26 mouse cellular contexts compared by ENCODE assay signal in the genomic region with DNA sequence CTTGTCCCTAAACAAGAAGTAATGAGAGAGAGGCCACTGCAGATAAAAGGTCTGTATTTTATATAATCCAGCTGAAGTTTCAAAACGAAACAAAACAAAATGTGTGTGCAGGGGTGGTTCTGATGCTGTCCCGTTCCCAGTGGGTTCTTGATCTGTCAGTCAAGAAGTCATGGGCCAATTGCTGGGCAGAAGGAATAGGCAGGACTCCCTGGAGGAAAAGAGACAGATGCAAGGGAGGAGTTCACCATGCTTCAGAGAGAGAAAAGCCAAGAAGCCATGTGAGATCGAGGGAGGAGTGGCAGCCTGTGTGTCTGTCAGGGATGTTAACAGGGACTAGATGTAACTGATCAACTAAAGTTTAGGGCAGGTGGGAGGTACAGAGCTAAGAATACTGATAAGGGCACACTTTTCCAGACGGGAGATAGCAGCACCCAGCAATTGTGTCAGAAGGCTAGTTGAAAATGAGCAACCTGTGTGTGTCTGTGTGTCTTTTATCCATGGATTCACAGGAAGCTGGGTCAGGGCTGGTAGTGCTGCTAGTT. TPM values are rescaled to one million over a fixed set of nuclear protein-coding genes. Genes with fewer than 3 reads are reported as not detected.
DNase-seq lines count a peak whose midpoint lies in the region; ATAC-seq and TF ChIP-seq lines count a peak whose summit lies in the region.
"Had no signal": no experiment of that assay in that cellular context is flagged by ENCODE, and none has a peak within 500 bp of the region (broad histone marks: within the 10 kb centered on the region; RNA-seq: fewer than 3 reads in every experiment).

No protein-coding gene starts in this region.

- no peak overlapping the region for H3K27ac ChIP-seq in hindbrain, postnatal 0 days
- H3K27ac ChIP-seq in hindbrain, embryonic 16.5 days (ENCODE audit: low read depth, low read length) = no peak overlapping the region
- no peak overlapping the region for H3K27ac ChIP-seq in intestine, postnatal 0 days (ENCODE audit: low read depth, low read length)
- H3K27ac ChIP-seq: embryonic facial prominence, embryonic 12.5 days; forebrain, embryonic 13.5 days; gastrocnemius, adult 2 months; hindbrain, embryonic 14.5 days; left cerebral cortex, adult 2 months; midbrain, embryonic 15.5 days had no signal

- H3K4me3 ChIP-seq in hindbrain, postnatal 0 days (ENCODE audit: low read length) = no peak overlapping the region
- no peak overlapping the region for H3K4me3 ChIP-seq in hindbrain, embryonic 16.5 days (ENCODE audit: low read length)
- peak overlapping the region; percentile 36; the same call in 1 of the 2 replicates for H3K4me3 ChIP-seq in G1E (ENCODE audit: low read depth, low read length)
- no peak overlapping the region for H3K4me3 ChIP-seq in intestine, postnatal 0 days (ENCODE audit: low read depth, low read length)
- H3K4me3 ChIP-seq: embryonic facial prominence, embryonic 12.5 days; erythroblast, embryonic 14.5 days; forebrain, embryonic 13.5 days; gastrocnemius, adult 2 months; left cerebral cortex, adult 2 months; midbrain, embryonic 15.5 days had no signal

- no peaks in the 10 kb centered on the region for H3K36me3 ChIP-seq in hindbrain, postnatal 0 days (ENCODE audit: insufficient read depth, low read length)
- H3K36me3 ChIP-seq in hindbrain, embryonic 16.5 days (ENCODE audit: control insufficient read depth, insufficient read depth, low read length) = peaks cover 8% of the 10 kb centered on the region; the same call in 1 of the 2 replicates
- H3K36me3 ChIP-seq in G1E (replicated peaks) = no peaks in the 10 kb centered on the region
- no peaks in the 10 kb centered on the region; the same call in 1 of the 2 replicates for H3K36me3 ChIP-seq in intestine, postnatal 0 days (ENCODE audit: control insufficient read depth, insufficient read depth)

- 71% methylated on average over 4 of the region's 4 CpGs for WGBS in hindbrain, postnatal 0 days
- WGBS in hindbrain, embryonic 16.5 days = 79% methylated on average over 4 of the region's 4 CpGs
- 49% methylated on average over 4 of the region's 4 CpGs for WGBS in intestine, postnatal 0 days

- peak; percentile 57 for DNase-seq in hindbrain, postnatal 0 days (ENCODE audit: low spot score)
- DNase-seq in G1E (ENCODE audit: low spot score) (peak; percentile 16), adipocyte (ENCODE audit: low spot score) (peak; percentile 91)
- no peak for DNase-seq in adrenal gland, postnatal 14 days
- no peak for DNase-seq in right cerebral cortex, postnatal 10 days (ENCODE audit: low spot score in 2 of 2)
- DNase-seq: B cell, adult 2 months; cerebellum, adult 8-10 months; gastrocnemius, adult 2 months; heart, postnatal 4 days; kidney, adult 11 months; layer of hippocampus, adult 9-11 months; left cerebral cortex, postnatal 4 days; lung, adult 2 months; lung, postnatal 14 days; thymus, adult 18-20 months; thymus, postnatal 4 days had no signal

- no peak overlapping the region for H3K9ac ChIP-seq in hindbrain, postnatal 0 days (replicated peaks; ENCODE audit: low read length)
- H3K9ac ChIP-seq in hindbrain, embryonic 16.5 days (ENCODE audit: low read depth, low read length) = no peak overlapping the region
- H3K9ac ChIP-seq in intestine, postnatal 0 days (ENCODE audit: low read depth, low read length) = no peak overlapping the region
- H3K9ac ChIP-seq: embryonic facial prominence, embryonic 12.5 days; forebrain, embryonic 13.5 days; hindbrain, embryonic 14.5 days; midbrain, embryonic 15.5 days had no signal

- no peaks in the 10 kb centered on the region for H3K27me3 ChIP-seq in hindbrain, postnatal 0 days (ENCODE audit: insufficient read depth, low read length)
- H3K27me3 ChIP-seq in hindbrain, embryonic 16.5 days (replicated peaks; ENCODE audit: control insufficient read depth, insufficient read depth, low read length) = no peaks in the 10 kb centered on the region
- H3K27me3 ChIP-seq in G1E (ENCODE audit: insufficient read depth, low read length) = no peaks in the 10 kb centered on the region
- H3K27me3 ChIP-seq in intestine, postnatal 0 days (replicated peaks; ENCODE audit: control insufficient read depth, insufficient read depth, low read length) = no peaks in the 10 kb centered on the region
- H3K27me3 ChIP-seq: CH12.LX; embryonic facial prominence, embryonic 12.5 days; forebrain, embryonic 13.5 days; midbrain, embryonic 15.5 days had no signal

- no peaks in the 10 kb centered on the region for H3K4me1 ChIP-seq in hindbrain, postnatal 0 days (ENCODE audit: insufficient read depth, low read length)
- H3K4me1 ChIP-seq in hindbrain, embryonic 16.5 days (ENCODE audit: control insufficient read depth, insufficient read depth, low read depth, low read length) = peaks cover 2% of the 10 kb centered on the region; the same call in 1 of the 2 replicates
- peaks cover 11% of the 10 kb centered on the region for H3K4me1 ChIP-seq in G1E (ENCODE audit: insufficient read depth, low read depth, low read length)
- H3K4me1 ChIP-seq in intestine, postnatal 0 days (replicated peaks; ENCODE audit: control insufficient read depth, insufficient read depth, low read length) = no peaks in the 10 kb centered on the region
- H3K4me1 ChIP-seq: embryonic facial prominence, embryonic 12.5 days; forebrain, embryonic 13.5 days; midbrain, embryonic 15.5 days had no signal

- no peaks in the 10 kb centered on the region for H3K9me3 ChIP-seq in hindbrain, postnatal 0 days (ENCODE audit: low read length)
- H3K9me3 ChIP-seq in hindbrain, embryonic 16.5 days (ENCODE audit: control insufficient read depth, low read length) = no peaks in the 10 kb centered on the region
- H3K9me3 ChIP-seq in G1E (replicated peaks) = no peaks in the 10 kb centered on the region
- no peaks in the 10 kb centered on the region for H3K9me3 ChIP-seq in intestine, postnatal 0 days (ENCODE audit: control insufficient read depth)
- H3K9me3 ChIP-seq: embryonic facial prominence, embryonic 12.5 days; forebrain, embryonic 13.5 days; midbrain, embryonic 15.5 days had no signal

- no peak overlapping the region for H3K4me2 ChIP-seq in hindbrain, postnatal 0 days (ENCODE audit: low read depth, low read length)
- no peak overlapping the region for H3K4me2 ChIP-seq in hindbrain, embryonic 16.5 days (ENCODE audit: low read length)
- H3K4me2 ChIP-seq in intestine, postnatal 0 days (replicated peaks; ENCODE audit: low read depth) = no peak overlapping the region
- H3K4me2 ChIP-seq: embryonic facial prominence, embryonic 12.5 days; forebrain, embryonic 13.5 days; hindbrain, embryonic 14.5 days; liver, embryonic 11.5 days; midbrain, embryonic 15.5 days had no signal

- no peak for TF ChIP-seq CTCF in hindbrain, postnatal 0 days (IDR thresholded peaks at IDR 0.05; ENCODE audit: low read depth)
- TF ChIP-seq CTCF in G1E (IDR thresholded peaks at IDR 0.05; ENCODE audit: low read depth, low read length) = no peak
- no peak for TF ChIP-seq CTCF in intestine, postnatal 0 days (IDR thresholded peaks at IDR 0.05; ENCODE audit: low read depth)

- peak; percentile 46 for ATAC-seq in hindbrain, postnatal 0 days
- ATAC-seq in hindbrain, embryonic 16.5 days = no peak
- peak; percentile 88 for ATAC-seq in G1E (ENCODE audit: extremely low read depth, insufficient number of reproducible peaks, low FRiP score, poor library complexity, severe bottlenecking)
- peak; percentile 51 for ATAC-seq in intestine, postnatal 0 days
- ATAC-seq: forebrain, embryonic 13.5 days; midbrain, embryonic 15.5 days had no signal

RNA-seq across cellular contexts. Expression of a gene that starts 54.8 kb away (rescaled TPM):
- 88.1 and 89.8 TPM in 2 replicates for total RNA-seq in hindbrain, postnatal 0 days (2014; rRNA removed)
- polyA plus RNA-seq in hindbrain, postnatal 0 days (2015; fragmentation: Nextera tagmentation; extraction: Ambion mirVana) = 67.2 and 70.9 TPM in 2 replicates
- 70.0 and 73.8 TPM in 2 replicates for polyA plus RNA-seq in hindbrain, embryonic 16.5 days (2015; fragmentation: Nextera tagmentation; extraction: Ambion mirVana)
- total RNA-seq in G1E (2014; fragmentation: Nextera tagmentation) (1.3 and 1.7 TPM in 2 replicates), G1E (2017) (1.5 and 1.6 TPM in 2 replicates)
- 0.06 and 0.20 TPM in 2 replicates for polyA plus RNA-seq in G1E (2012)
- 28.0 and 30.5 TPM in 2 replicates for polyA plus RNA-seq in intestine, postnatal 0 days (2015; fragmentation: Nextera tagmentation; extraction: Ambion mirVana)
- 30.0 and 33.0 TPM in 2 replicates for total RNA-seq in adrenal gland, postnatal 14 days (2021)
- polyA plus RNA-seq: erythroblast, embryonic 14.5 days had no signal

Comparison
In these comparisons a context has a peak if more than half of its experiments do, and no peak if none do; other contexts are left out.
1. DNase-seq: peak in hindbrain, postnatal 0 days (single experiment), G1E (single experiment) and adipocyte (single experiment); none in adrenal gland, postnatal 14 days (single experiment) and right cerebral cortex, postnatal 10 days (0 of 2).
2. RNA of a gene that starts 54.8 kb away (polyA plus RNA-seq): 70.0 to 73.8 TPM in hindbrain, embryonic 16.5 days, 67.2 to 70.9 TPM in hindbrain, postnatal 0 days and 28.0 to 30.5 TPM in intestine, postnatal 0 days; 0.06 to 0.20 TPM in G1E; every median in the first group is over 10 times any median in the second.